Mouse (Mus musculus): ENCODE data around the gene Prss57.
"Not testable (repeated sequence)": the region's sequence is repeated elsewhere in the genome, so short reads cannot be mapped to it uniquely, and the experiment has no call there.

The Prss57 gene

GRCm38 (mm10) chr10:79759675-79760074, 31.1 kb downstream of the Prss57 start:
- in situ Hi-C loops (cut with MboI, MseI): not testable (repeated sequence)

DNA sequence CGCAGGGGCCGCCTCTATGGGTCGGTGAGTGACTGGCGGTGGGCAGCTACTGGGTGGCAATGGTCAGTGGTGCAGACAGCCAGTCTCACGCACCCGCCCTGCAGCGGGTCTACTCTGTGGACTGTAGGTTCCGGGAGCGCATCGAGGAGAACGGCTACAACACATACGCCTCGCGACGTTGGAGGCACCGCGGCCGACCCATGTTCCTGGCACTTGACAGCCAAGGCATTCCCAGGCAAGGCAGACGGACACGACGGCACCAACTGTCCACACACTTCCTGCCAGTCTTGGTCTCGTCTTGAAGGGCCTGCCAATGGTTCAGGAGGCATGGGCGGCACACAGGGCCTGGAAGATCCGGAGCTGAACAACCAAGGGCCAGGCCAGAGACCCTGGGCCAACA, 34.1 kb downstream of the Prss57 start:
- in situ Hi-C loops (cut with MboI, MseI): no loop called here

GRCm38 (mm10) chr10:79755854-79756253, 34.9 kb downstream of the Prss57 start:
- in situ Hi-C loops (cut with MboI, MseI): no loop called here

GRCm38 (mm10) chr10:79754856-79755516, 35.8 kb downstream of the Prss57 start, which contains the start of gene Fgf22:
Gene Fgf22 (plus strand): TSS chr10:79755076.
- in situ Hi-C loops (cut with MboI, MseI): no loop called here

DNA sequence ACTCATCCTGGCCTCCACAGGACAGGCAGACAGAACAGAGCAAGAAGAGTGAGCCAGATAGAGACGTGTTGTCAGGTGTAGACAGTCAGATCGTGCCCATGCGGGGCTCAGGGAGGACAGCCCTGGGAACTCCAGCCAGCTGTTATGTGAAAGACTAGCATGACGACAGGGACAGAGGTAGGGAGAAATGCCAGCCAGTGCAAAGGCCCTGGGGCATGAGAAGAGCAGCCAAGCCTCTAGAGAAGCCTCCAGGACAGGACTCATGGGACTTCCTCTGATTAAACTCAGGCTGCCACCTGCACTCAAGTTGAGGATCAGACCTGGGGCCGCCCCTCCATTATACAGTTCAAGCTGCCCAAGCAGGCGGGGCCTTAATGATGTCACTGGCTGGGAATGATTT, 42.3 kb downstream of the Prss57 start:
- in situ Hi-C loops (cut with MboI, MseI): no loop called here

- in situ Hi-C loops (cut with MboI, MseI): no loop called here
Observed at GRCm38 (mm10) chr10:79746774-79747151, 44.0 kb downstream of the Prss57 start.

- in situ Hi-C loops (cut with MboI, MseI): no loop called here
Observed at GRCm38 (mm10) chr10:79745898-79746773, 44.6 kb downstream of the Prss57 start, which contains the start of gene Polrmt. Gene Polrmt (minus strand): TSS chr10:79746581.

GRCm38 (mm10) chr10:79745411-79745810, 45.4 kb downstream of the Prss57 start:
- in situ Hi-C loops (cut with MboI, MseI): no loop called here

DNA sequence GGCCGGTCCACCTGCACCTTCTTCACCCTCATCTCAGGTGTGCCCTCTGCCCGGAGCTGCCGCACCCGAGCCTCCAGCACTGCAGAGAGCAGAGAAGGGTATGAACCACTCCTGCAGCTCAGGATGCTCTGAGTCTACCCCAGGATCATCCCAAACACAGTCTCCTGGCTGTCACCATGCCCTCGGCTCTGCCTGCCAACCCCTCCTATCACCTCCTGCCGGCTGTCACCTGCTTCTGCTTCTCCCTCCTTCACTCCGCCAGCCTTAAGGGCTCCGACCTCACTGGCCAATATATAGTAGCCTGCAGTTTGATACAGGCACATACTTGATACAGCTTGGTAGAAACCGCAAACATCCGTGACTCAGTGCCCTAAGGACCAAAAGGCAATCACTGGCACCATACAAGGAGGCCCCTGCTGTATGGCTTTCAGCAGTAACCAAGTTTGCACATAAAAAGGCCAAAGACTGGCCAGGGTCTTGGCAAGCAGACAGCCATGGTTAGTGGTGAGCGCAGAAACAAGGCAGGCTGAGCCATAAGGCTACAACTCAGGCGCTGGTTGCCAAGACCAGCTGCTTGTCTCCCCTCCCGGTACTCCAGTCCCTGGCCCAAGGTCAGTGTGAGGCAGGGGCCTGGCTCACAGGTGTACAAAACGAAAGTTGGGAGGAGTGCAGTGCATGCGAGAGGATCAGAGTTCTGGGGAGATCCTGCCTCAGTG, 47.0 kb downstream of the Prss57 start:
- in situ Hi-C loops (cut with MboI, MseI): no loop called here

DNA sequence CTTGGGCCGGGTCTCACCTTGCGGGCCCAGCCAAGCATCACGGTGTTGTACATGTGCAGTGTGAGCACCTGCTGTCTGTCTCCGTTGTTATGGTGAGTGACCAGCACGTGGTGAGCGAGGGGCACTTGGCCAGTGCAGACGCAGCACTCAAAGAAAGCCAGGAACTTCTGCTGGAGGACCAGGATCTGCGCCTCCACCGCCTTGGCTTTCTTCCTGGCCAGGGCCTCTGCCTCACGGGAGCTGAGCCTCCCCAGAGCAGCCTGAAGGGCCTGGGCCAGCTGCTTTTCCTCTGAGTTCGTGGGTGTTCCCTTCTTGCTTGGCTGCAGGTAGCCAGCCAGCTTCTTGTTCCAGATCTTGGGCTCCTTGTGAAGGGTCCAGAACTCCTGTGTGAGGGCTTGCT, 47.6 kb downstream of the Prss57 start:
- in situ Hi-C loops (cut with MboI, MseI): no loop called here

GRCm38 (mm10) chr10:79740863-79741262, 49.9 kb downstream of the Prss57 start:
- in situ Hi-C loops (cut with MboI, MseI): no loop called here

GRCm38 (mm10) chr10:79739234-79739633, 51.5 kb downstream of the Prss57 start:
- in situ Hi-C loops (cut with MboI, MseI): no loop called here

DNA sequence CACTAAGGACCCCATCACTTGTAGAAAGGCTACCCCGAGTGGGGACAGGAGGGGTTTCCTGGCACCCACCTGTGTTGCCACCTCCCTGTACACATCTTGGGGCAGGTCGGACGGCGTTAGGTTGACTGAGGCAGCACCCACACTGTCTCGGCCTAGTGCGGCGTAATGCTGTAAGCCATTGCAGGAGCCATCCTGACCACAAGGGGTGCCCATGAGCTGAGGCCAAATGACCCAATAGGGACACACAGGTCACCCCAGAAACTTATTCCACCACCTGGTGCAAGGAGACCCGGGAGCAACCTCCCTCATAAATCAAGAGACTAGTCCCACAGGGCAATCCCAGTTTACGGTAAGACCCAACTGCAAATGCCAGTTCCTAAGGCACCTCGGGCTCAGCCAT, 52.5 kb downstream of the Prss57 start:
- in situ Hi-C loops (cut with MboI, MseI): no loop called here

- in situ Hi-C loops (cut with MboI, MseI): no loop called here
Observed at GRCm38 (mm10) chr10:79736706-79737105, 54.1 kb downstream of the Prss57 start.

- in situ Hi-C loops (cut with MboI, MseI): no loop called here
Observed at GRCm38 (mm10) chr10:79735361-79735760, 55.4 kb downstream of the Prss57 start.

DNA sequence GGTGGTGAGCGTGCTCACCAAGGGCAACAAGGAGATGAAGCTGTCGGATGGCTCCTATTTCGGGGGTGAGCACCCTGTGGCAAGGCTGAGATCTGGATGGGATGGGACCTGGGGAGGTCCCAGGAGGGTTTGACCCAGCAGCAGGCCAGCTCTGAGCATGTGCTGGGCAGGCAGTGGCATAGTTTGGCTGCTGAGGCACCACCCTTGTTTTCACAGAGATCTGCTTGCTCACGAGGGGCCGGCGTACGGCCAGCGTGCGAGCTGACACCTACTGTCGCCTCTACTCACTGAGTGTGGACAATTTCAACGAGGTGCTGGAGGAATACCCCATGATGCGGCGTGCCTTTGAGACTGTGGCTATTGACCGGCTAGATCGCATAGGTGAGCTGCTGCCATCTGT, 56.9 kb downstream of the Prss57 start:
- in situ Hi-C loops (cut with MboI, MseI): no loop called here

DNA sequence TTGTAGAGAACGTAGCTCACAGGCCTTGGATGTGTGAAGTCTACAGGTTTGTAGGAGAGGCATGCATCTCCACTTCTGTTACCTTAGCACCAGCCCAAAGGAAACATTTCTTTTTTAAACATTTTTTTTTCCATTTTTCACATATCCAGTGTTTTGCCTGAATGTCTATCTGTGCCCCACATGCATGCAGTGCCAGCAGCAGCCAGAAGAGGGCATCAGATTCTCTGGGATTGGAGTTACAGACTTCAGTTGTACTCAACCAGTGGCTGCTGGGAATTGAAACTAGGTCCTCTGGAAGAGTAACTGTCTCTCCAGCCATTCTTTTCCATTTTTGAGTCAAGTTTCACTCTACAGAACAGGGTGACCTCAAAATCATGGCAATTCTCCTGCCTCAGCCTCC, 58.3 kb downstream of the Prss57 start:
- in situ Hi-C loops (cut with MboI, MseI): no loop called here
